Mouse (Mus musculus) testis, adult 2 months (tissue): ENCODE measurements around the gene Gdpd5. TPM values are rescaled to one million over a fixed set of nuclear protein-coding genes. Genes with fewer than 3 reads are reported as not detected.

Experiments used
- H3K27ac ChIP-seq: fragments of 200-500 bp; 2 replicates; pipeline ENCODE4 v1.5.1; 2012; ENCODE audit warnings: low read depth, low read length; ENCODE audit not compliant: control insufficient read depth, insufficient read depth
- H3K27me3 ChIP-seq: fragments of 200-500 bp; 2 replicates; pipeline ENCODE4 v1.6.1; 2012; ENCODE audit warnings: mild to moderate bottlenecking, low read length, moderate library complexity; ENCODE audit not compliant: control insufficient read depth, insufficient read depth
- H3K36me3 ChIP-seq: fragments of 200-500 bp; 2 replicates; pipeline ENCODE4 v1.6.1; 2012; ENCODE audit warnings: mild to moderate bottlenecking, low read length; ENCODE audit not compliant: control insufficient read depth, insufficient read depth
- H3K4me1 ChIP-seq: fragments of 200-500 bp; 2 replicates; pipeline ENCODE4 v1.6.1; 2012; ENCODE audit warnings: low read length; ENCODE audit not compliant: control insufficient read depth, insufficient read depth
- H3K4me3 ChIP-seq: fragments of 200-500 bp; 2 replicates; pipeline ENCODE4 v1.5.1; 2012; ENCODE audit warnings: low read depth, mild to moderate bottlenecking, low read length, moderate library complexity, mixed read lengths; ENCODE audit not compliant: control insufficient read depth
- CTCF ChIP-seq: fragments of 200-500 bp; IDR thresholded peaks from 2 replicates; pipeline ENCODE4 v1.5.1; 2012; ENCODE audit warnings: low read depth, mild to moderate bottlenecking, inconsistent platforms, low read length, moderate library complexity; ENCODE audit not compliant: control insufficient read depth, insufficient read depth, insufficient replicate concordance
- POLR2A ChIP-seq: fragments of 200-500 bp; IDR thresholded peaks from 2 replicates; pipeline ENCODE4 v1.6.1; 2012; ENCODE audit warnings: low read depth, mild to moderate bottlenecking, inconsistent platforms, low read length, moderate library complexity; ENCODE audit not compliant: control insufficient read depth
- polyA plus RNA-seq: library from polyadenylated mRNA; depleted of rRNA; stranded (reverse); fragments of >200 nt; gene quantifications from 2 replicates; pipeline ENCODE4 v1.2.3, GENCODE M21; 2012

Gdpd5 gene
- polyA plus RNA-seq, 1 experiment, result 9.9 TPM

DNA sequence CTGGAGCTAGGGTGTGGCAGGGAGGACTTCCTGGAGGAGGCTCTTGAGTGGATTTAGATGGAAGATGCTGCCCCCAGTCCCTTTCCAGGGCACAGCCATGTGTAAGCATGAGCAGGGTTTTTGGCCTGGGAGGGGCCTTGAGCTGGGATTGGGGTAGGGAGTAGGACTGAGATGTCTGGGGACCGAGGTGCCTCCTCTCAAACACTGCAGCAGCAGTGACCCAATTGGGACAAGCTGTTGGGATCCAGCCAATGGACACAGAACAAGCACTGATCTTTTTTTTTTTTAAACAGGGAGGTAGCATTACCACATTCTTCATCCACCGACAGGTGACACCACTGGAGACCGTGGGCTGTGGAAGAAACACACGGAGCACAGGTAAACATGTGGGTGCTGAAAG is 5.6 kb downstream of the Gdpd5 start:
- Histone ChIP-seq H3K4me1 (peaks cover 8% of the 10 kb centered on the region), H3K4me3 (no peak overlapping the region), H3K27ac (no peak overlapping the region), H3K27me3 (no peaks in the 10 kb centered on the region), H3K36me3 (no peaks in the 10 kb centered on the region)
- no peak for TF ChIP-seq POLR2A
- no peak for TF ChIP-seq CTCF

DNA sequence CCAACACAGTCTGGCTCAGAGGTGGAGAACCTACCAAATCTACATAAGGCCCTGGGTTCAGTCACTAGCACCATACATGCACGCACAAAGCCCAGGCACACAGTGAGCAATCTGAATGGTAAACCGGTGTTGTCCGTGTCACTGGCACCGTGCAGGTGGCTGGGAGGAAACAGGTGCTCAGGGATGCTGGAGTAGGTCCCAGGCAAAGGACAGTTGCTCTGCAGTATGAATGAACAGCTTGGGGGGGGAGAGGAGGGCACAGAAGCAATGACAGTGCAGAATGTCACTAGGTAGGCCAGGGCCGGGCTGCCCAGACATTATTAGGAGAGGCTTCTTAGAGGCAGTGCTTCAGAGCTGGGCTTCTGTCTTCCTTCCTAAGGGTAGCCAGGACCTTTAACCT is 6.1 kb downstream of the Gdpd5 start:
- no peaks in the 10 kb centered on the region for H3K36me3 ChIP-seq
- TF ChIP-seq CTCF (no peak), POLR2A (no peak)
- H3K4me3 ChIP-seq, result no peak overlapping the region
- H3K4me1 ChIP-seq, result peaks cover 3% of the 10 kb centered on the region
- no peaks in the 10 kb centered on the region for H3K27me3 ChIP-seq
- no peak overlapping the region for H3K27ac ChIP-seq

DNA sequence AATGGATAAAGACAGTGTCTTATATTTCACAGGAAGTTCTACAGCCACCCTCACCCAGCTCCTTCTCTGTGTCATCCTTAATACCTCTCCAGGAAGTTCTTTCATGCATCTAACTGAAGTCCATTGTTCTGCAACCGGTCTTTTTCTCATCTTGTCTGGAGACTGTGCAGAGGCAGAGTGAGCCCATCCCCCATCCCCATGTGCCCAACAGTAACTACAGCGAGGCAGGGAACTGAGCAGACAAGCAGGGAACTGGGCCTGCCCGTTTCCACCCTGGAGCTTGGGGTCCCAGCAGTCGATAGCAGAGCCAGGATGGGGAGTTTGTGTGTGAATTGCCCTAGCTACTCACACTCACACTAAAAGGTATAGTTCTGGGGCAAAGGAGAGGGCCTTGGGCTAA is 9.3 kb downstream of the Gdpd5 start:
- Histone ChIP-seq H3K36me3 (no peaks in the 10 kb centered on the region), H3K4me3 (no peak overlapping the region), H3K27ac (no peak overlapping the region), H3K27me3 (no peaks in the 10 kb centered on the region), H3K4me1 (no peaks in the 10 kb centered on the region)
- TF ChIP-seq POLR2A (no peak), CTCF (no peak)

DNA sequence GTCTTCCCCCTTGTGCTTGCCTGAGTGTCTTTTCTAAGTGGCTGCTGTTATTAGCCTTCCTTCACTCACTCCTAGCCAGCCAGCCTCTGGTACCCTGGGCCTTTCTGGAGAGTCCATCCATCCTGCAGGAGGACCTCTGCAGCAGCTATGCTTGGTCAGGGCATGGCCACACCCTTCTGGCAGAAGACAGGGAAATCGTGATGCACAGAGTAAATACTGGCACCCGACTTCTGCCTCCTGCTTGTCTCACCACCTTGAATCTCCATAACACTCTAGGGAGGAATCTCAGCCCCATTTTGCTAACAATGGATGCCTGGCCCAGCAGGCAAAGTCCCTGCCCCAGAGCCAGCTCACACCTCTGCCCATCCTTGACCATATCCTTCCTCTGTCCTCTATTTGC is 11.5 kb downstream of the Gdpd5 start:
- TF ChIP-seq POLR2A, result no peak
- no peak for TF ChIP-seq CTCF
- Histone ChIP-seq H3K27me3 (no peaks in the 10 kb centered on the region), H3K27ac (no peak overlapping the region), H3K36me3 (no peaks in the 10 kb centered on the region), H3K4me1 (no peaks in the 10 kb centered on the region), H3K4me3 (no peak overlapping the region)

DNA sequence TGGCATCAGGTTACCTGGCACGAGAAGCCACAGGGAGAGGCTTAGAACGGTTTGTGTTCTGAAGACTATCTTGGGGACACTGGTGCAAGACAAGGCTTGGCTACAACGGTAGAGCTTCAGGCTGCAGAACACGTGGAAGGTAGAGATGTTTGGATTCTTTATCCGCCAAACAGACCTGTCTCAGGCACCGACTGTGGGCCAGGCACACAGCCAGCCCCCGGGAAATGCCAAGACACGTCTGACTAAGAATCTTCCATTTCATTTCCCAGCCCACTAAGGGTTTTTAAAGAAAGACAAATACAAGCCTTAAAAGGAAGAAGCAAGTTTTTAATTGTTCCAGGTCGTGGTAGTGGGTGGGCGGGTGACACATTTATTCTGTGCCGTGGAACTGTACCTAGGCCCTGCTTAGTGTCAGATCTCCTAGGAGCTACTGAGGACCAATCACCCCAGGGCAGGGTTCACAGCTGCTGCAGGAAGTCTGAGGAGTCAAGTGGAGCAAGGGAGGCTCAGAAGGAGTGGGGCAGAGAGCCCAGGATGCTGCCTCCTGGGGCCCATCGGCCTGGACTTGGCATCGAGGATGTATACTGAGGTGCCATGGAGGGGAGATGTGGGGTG is 12.6 kb downstream of the Gdpd5 start:
- H3K4me1 ChIP-seq, result no peaks in the 10 kb centered on the region
- no peak overlapping the region for H3K27ac ChIP-seq
- H3K4me3 ChIP-seq, result no peak overlapping the region
- no peaks in the 10 kb centered on the region for H3K36me3 ChIP-seq
- TF ChIP-seq POLR2A, result no peak
- no peak for TF ChIP-seq CTCF
- H3K27me3 ChIP-seq, result no peaks in the 10 kb centered on the region

DNA sequence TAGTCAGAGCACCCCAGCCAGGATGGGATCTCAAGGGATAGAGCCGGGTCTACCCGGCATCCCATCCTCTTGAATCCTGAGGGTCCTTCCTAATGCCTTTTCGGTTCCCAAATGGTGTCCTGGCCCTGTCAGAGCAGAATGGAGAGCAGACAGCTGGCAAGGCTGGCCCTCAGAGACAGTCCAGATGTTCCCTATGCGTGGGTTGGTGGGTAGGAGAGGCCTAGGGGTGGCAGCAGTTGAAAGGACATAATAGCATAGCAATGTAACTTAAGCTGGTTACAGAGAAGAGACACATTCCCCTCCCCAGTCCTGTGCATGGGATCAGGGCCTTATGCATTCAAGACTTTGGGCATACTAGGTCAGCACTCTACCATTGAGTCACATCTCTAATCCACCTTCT is 14.2 kb downstream of the Gdpd5 start:
- TF ChIP-seq CTCF, result no peak
- no peak for TF ChIP-seq POLR2A
- H3K4me1 ChIP-seq, result no peaks in the 10 kb centered on the region
- no peaks in the 10 kb centered on the region for H3K36me3 ChIP-seq
- H3K27me3 ChIP-seq, result no peaks in the 10 kb centered on the region
- no peak overlapping the region for H3K4me3 ChIP-seq
- no peak overlapping the region for H3K27ac ChIP-seq

DNA sequence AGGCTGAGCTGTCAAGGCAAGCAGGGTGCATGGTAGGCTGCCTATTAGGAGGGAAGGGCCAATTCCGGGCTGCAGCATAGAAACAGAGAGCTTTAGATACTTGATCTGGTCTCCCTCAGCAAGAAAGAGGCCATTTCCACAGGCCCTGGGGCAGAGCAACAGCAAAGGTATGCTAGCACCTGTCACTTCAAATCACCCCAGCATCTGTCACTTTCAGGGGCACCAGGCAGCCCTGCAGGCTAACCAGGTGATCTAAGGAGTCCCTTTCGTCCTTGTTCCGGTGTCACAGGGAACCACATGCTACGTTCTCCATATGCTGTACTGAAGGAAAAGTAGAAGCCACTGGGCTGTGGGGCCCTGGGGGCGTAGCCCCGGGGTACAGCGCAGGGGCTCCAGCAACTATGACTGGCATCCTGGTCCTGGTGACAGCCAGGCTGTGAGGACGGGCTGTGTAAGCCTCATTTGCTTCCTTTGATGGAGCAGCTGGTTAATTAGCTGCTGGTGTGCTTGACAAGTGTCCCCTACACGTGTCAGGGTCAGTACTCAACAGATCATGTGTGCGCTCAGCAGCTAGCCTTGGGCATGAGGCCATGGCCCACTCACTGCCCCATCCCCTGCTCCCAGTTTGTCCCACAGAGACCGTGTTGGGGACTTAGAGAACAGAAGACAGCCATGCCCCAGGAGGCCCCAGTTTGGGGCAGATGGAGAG is 14.8 kb downstream of the Gdpd5 start:
- H3K27me3 ChIP-seq, result no peaks in the 10 kb centered on the region
- no peak overlapping the region for H3K27ac ChIP-seq
- no peak overlapping the region for H3K4me3 ChIP-seq
- TF ChIP-seq POLR2A (no peak), CTCF (no peak)
- no peaks in the 10 kb centered on the region for H3K4me1 ChIP-seq
- H3K36me3 ChIP-seq, result no peaks in the 10 kb centered on the region
